Mouse (Mus musculus) limb, embryonic 14.5 days (tissue): ENCODE results near the gene Tnxb. TPM values are rescaled to one million over a fixed set of nuclear protein-coding genes. Genes with fewer than 3 reads are reported as not detected.
A peak's percentile ranks its signal among the peaks of the same experiment; 100 is the strongest.

Experiments
- ATAC-seq: fragments of 200-750 bp; cut with Nextera tagmentation; 2 replicates; pipeline ENCODE4 v1.8.0; 2017; ENCODE audit warnings: low read depth, moderate number of reproducible peaks, moderate TSS enrichment; ENCODE audit not compliant: low FRiP score
- DNase-seq: peaks from one replicate; pipeline ENCODE4 v3.0.0-alpha.2; 2015; ENCODE audit warnings: low spot score
- H3K27ac ChIP-seq: fragments of 300-500 bp; sonication (generic); replicated peaks from 2 replicates; pipeline ENCODE4 v1.5.1; 2014; ENCODE audit warnings: low read depth, mild to moderate bottlenecking, low read length, moderate library complexity, mixed read lengths
- H3K27me3 ChIP-seq: fragments of 300-500 bp; sonication (generic); 2 replicates; pipeline ENCODE4 v1.6.1; 2014; ENCODE audit warnings: low read length, mixed read lengths; ENCODE audit not compliant: control insufficient read depth, insufficient read depth
- H3K36me3 ChIP-seq: fragments of 300-500 bp; sonication (generic); 2 replicates; pipeline ENCODE4 v1.6.1; 2014; ENCODE audit warnings: mild to moderate bottlenecking, low read length, moderate library complexity, mixed read lengths; ENCODE audit not compliant: control insufficient read depth, insufficient read depth
- H3K4me1 ChIP-seq: fragments of 300-500 bp; sonication (generic); 2 replicates; pipeline ENCODE4 v1.6.1; 2014; ENCODE audit warnings: antibody characterized with exemption, low read length, mixed read lengths; ENCODE audit not compliant: control insufficient read depth, insufficient read depth
- H3K4me2 ChIP-seq: fragments of 300-500 bp; sonication (generic); replicated peaks from 2 replicates; pipeline ENCODE4 v1.6.1; 2014; ENCODE audit warnings: low read depth, mild to moderate bottlenecking, low read length, moderate library complexity; ENCODE audit not compliant: severe bottlenecking
- H3K4me3 ChIP-seq: fragments of 300-500 bp; sonication (generic); replicated peaks from 2 replicates; pipeline ENCODE4 v1.5.1; 2014; ENCODE audit warnings: low read length
- H3K9ac ChIP-seq: fragments of 300-500 bp; sonication (generic); 2 replicates; pipeline ENCODE4 v1.6.1; 2014; ENCODE audit warnings: mild to moderate bottlenecking, low read depth, low read length, moderate library complexity; ENCODE audit not compliant: severe bottlenecking
- H3K9me3 ChIP-seq: fragments of 300-500 bp; sonication (generic); 2 replicates; pipeline ENCODE4 v1.6.1; 2016; ENCODE audit warnings: low read length; ENCODE audit not compliant: control insufficient read depth
- POLR2A ChIP-seq: fragments of 200-500 bp; IDR thresholded peaks from 2 replicates; pipeline ENCODE4 v1.8.0; 2012; ENCODE audit warnings: inconsistent platforms, mild to moderate bottlenecking, moderate library complexity, borderline replicate concordance; ENCODE audit not compliant: insufficient read depth, insufficient read length; ENCODE audit errors: extremely low read depth
- WGBS: fragments of 180-500 bp; shearing (Covaris S2); extraction: QIAGEN DNeasy Blood & Tissue Kit; methylation state at CpG from one replicate; pipeline ENCODE4 v1.1.7; 2014; 5-methylcytosine and 5-hydroxymethylcytosine counted together
- polyA plus RNA-seq, 2 experiments: library from polyadenylated mRNA; depleted of rRNA in 1 of 2; stranded (reverse) in 1 of 2; unstranded in 1 of 2; fragments of >200 nt; fragmentation: Nextera tagmentation in 1 of 2; extraction: Ambion mirVana in 1 of 2; gene quantifications; 2 replicates each; pipeline versions ENCODE4 v1.2.1 to v1.2.3; 2012 to 2014

Gene Tnxb
- polyA plus RNA-seq, 2 experiments, result 2.0 to 4.5 TPM

DNA sequence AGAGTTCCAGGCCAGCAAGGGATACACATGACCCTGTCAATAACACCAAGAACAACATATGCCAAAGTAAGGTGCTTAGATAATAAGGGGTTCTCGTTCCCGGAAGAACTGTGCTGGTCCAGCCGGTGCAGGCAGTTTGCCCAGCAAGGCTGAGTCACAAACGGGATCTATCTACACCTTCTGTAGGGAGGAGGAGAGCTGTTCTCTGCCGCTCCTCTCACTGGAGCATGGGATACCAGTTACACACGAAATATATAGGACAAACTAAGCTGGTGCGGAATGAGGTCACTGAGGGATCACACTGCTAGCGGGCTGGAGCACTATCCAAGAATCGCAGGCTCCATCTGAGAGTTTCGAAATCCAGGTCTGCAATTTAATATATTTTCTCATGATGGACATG lies 26.4 kb upstream of the Tnxb start:
- ATAC-seq, result no peak
- 79% methylated on average over 10 of the region's 10 CpGs for WGBS
- DNase-seq, result no peak
- H3K36me3 ChIP-seq, result peaks cover 12% of the 10 kb centered on the region; the same call in 1 of the 2 replicates
- no peak overlapping the region for H3K9ac ChIP-seq
- H3K4me2 ChIP-seq, result no peak overlapping the region
- peaks cover 24% of the 10 kb centered on the region for H3K4me1 ChIP-seq
- no peak overlapping the region for H3K27ac ChIP-seq
- H3K4me3 ChIP-seq, result no peak overlapping the region
- no peaks in the 10 kb centered on the region for H3K27me3 ChIP-seq
- H3K9me3 ChIP-seq, result no peaks in the 10 kb centered on the region
- TF ChIP-seq POLR2A, result no peak

DNA sequence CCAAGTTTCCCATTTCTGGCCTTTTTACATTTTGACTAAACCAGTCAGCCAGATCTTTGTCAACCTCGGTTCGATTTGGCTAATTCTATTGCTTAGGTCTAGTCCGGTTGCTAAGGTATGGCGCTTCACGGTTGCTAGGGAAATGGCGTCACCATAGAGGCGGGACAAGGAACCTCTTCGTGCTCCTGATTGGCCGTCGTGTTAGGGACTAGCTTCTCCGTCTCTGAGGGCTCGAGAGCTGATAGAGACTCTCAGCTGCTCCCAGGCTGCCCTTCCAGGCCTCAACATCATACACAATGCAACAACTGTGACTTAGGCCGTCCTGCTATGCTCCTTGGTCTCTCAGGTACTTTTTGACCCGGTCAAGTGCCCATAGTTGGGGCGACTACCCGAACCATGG lies 25.7 kb upstream of the Tnxb start, which contains the start of gene Fkbpl:
TSS of gene Fkbpl (plus strand) at position 157 of the 400 bp plus-strand sequence.
- peak within 1 kb of the TSS; percentile 51 for H3K4me3 ChIP-seq
- TF ChIP-seq POLR2A, result peak; percentile 43; the same call in 1 of the 2 replicates
- peaks cover 24% of the 10 kb centered on the region for H3K4me1 ChIP-seq
- H3K9me3 ChIP-seq, result no peaks in the 10 kb centered on the region
- peaks cover 19% of the 10 kb centered on the region; the same call in 1 of the 2 replicates for H3K36me3 ChIP-seq
- ATAC-seq (peak; percentile 87), DNase-seq (peak; percentile 98)
- no peak within 1 kb of the TSS; the same call in 1 of the 2 replicates for H3K27ac ChIP-seq
- WGBS, result 2% methylated on average over 16 of the region's 16 CpGs
- H3K4me2 ChIP-seq, result peak within 1 kb of the TSS; percentile 68
- H3K27me3 ChIP-seq, result no peaks in the 10 kb centered on the region
- H3K9ac ChIP-seq, result peak within 1 kb of the TSS; percentile 46

DNA sequence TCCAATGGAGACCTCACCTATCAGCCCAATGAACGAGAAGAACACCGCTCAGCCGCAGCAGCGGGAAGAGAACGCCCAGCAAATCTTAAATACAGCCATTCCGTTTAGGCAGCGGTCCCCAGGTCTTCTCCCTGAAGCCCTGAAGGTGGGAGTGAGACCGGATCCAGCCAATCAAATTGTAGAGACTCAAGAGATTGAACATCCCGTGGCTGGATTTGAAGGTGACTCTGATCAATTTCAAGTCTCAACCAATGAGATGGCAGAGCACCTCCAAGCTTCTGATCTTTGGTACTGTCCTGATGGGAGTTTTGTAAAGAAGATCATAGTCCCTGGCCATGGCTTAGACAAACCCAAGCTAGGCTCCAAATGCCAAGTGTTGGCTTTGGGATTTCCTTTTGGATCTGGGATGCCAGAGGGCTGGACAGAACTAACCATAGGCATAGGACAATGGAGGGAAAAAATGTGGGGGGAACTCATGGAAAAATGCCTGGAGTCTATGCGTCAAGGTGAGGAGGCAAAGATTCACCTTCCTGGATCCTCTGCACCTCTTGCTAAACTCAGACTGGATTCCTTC lies 25.0 kb upstream of the Tnxb start:
- no peak for TF ChIP-seq POLR2A
- 40% methylated on average over 10 of the region's 10 CpGs for WGBS
- no peaks in the 10 kb centered on the region for H3K9me3 ChIP-seq
- ATAC-seq (no peak), DNase-seq (no peak)
- no peak overlapping the region; the same call in 1 of the 2 replicates for H3K27ac ChIP-seq
- no peaks in the 10 kb centered on the region for H3K27me3 ChIP-seq
- H3K9ac ChIP-seq, result peak overlapping the region; percentile 46
- peaks cover 26% of the 10 kb centered on the region for H3K36me3 ChIP-seq
- H3K4me3 ChIP-seq, result peak overlapping the region; percentile 51
- peak overlapping the region; percentile 68 for H3K4me2 ChIP-seq
- peaks cover 23% of the 10 kb centered on the region for H3K4me1 ChIP-seq

DNA sequence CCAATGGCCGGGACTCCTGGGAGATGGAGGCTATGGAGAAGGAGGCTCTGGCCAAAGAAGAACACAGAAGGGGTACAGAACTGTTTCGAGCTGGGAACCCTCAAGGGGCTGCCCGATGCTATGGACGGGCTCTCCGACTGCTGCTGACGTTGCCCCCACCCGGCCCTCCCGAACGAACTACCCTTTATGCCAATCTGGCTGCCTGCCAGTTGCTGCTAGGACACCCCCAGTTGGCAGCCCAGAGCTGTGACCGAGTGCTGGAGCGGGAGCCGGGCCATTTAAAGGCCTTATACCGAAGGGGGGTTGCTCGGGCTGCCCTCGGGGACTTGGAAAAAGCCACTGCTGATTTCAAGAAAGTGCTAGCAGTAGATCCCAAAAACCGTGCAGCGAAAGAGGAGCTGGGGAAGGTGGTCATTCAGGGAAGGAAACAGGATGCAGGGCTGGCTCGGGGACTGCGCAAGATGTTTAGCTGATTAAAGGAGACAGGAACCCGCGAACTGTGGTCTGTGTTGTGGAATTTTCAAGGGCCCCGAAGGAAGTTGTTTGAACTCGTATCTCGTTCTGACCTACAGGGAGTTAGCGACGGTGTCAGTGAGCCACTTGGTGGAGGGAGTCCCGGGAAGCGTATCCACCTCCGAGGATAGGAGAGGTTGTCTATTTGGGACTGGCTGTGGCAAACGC lies 24.4 kb upstream of the Tnxb start:
- TF ChIP-seq POLR2A, result no peak
- Histone ChIP-seq H3K9me3 (no peaks in the 10 kb centered on the region), H3K27ac (no peak overlapping the region), H3K9ac (no peak overlapping the region), H3K27me3 (no peaks in the 10 kb centered on the region), H3K4me3 (peak overlapping the region; percentile 97; the same call in 1 of the 2 replicates), H3K4me1 (peaks cover 18% of the 10 kb centered on the region), H3K36me3 (peaks cover 31% of the 10 kb centered on the region), H3K4me2 (peak overlapping the region; percentile 86; the same call in 1 of the 2 replicates)
- 91% methylated on average over 30 of the region's 30 CpGs for WGBS
- DNase-seq (no peak), ATAC-seq (no peak)

DNA sequence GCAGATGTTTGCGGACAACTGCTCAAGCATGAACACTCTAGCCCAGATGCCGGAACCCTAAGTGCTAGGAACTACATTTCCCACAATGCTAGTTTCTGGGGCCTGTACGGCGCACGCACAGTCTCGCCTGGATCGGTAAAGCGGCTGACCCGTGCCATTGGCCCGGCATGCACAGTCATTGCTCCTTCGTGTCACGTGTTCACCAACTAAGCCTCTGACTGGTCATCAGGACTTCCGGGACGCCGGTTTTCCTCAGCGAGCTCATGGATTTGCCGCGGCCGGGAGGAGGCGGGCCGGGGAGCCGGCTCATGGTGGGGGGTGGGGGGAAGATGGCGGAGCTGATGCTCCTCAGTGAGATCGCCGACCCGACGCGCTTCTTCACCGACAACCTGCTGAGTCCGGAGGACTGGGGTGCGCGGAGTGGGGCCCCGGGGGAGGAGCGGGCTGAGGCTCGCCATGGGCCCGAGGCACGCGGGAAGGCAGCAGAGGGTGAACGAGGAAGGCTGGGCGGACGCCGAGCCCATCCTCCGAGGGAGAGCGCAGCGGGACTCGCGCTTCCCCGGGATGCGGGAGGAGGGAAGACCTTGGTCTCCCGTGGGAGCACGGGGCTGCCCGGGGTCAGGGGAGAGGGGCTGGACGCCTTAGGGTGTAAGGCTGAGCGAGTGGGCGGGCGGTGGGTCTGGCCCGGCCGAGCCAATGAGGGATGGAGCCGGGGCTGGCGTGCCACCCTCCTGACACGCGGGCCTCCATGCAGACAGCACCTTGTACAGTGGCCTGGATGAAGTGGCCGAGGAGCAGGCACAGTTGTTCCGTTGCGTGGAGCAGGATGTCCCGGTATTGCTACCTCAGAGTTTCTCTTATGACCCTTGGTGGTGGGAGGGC lies 23.2 kb upstream of the Tnxb start, which contains the start of gene Atf6b:
TSS of gene Atf6b (plus strand) at position 241 of the 882 bp plus-strand sequence.
- WGBS, result under 1% methylated on average over 65 of the region's 66 CpGs

More for the DNA sequence above, 23.2 kb upstream of the Tnxb start, which contains the start of gene Atf6b:
- Histone ChIP-seq H3K4me2 (peak within 1 kb of the TSS; percentile 86), H3K9me3 (no peaks in the 10 kb centered on the region), H3K9ac (peak within 1 kb of the TSS; percentile 87), H3K4me3 (peak within 1 kb of the TSS; percentile 97), H3K27ac (no peak within 1 kb of the TSS), H3K4me1 (peaks cover 11% of the 10 kb centered on the region), H3K27me3 (no peaks in the 10 kb centered on the region), H3K36me3 (peaks cover 43% of the 10 kb centered on the region)
- peak; percentile 95 for ATAC-seq
- DNase-seq, result peak; percentile 99
- peak; percentile 74; the same call in 1 of the 2 replicates for TF ChIP-seq POLR2A
